Mouse (Mus musculus) kidney, postnatal 0 days (tissue): Measurements from ENCODE around the gene Otop2. TPM values are rescaled to one million over a fixed set of nuclear protein-coding genes. Genes with fewer than 3 reads are reported as not detected.

ENCODE experiments used
- ATAC-seq: fragments of 200-750 bp; cut with Nextera tagmentation; replicated peaks from 2 replicates; pipeline ENCODE4 v1.8.0; 2017; ENCODE audit warnings: low read depth, moderate number of reproducible peaks, moderate TSS enrichment, moderate library complexity; ENCODE audit not compliant: low FRiP score
- DNase-seq: peaks from one replicate; pipeline ENCODE4 v3.0.0-alpha.2; 2016; ENCODE audit warnings: low spot score
- H3K27ac ChIP-seq: fragments of 300-500 bp; sonication (generic); 2 replicates; pipeline ENCODE4 v1.5.1; 2014; ENCODE audit warnings: mild to moderate bottlenecking
- H3K27me3 ChIP-seq: fragments of 300-500 bp; sonication (generic); 2 replicates; pipeline ENCODE4 v1.6.1; 2014; ENCODE audit warnings: low read length, mixed read lengths; ENCODE audit not compliant: insufficient read depth
- H3K36me3 ChIP-seq: fragments of 300-500 bp; sonication (generic); 2 replicates; pipeline ENCODE4 v1.6.1; 2014; ENCODE audit warnings: low read length, mixed read lengths; ENCODE audit not compliant: insufficient read depth
- H3K4me1 ChIP-seq: fragments of 300-500 bp; sonication (generic); replicated peaks from 2 replicates; pipeline ENCODE4 v1.6.1; 2014; ENCODE audit warnings: antibody characterized with exemption, low read length, mixed read lengths; ENCODE audit not compliant: insufficient read depth
- H3K4me2 ChIP-seq: fragments of 300-500 bp; sonication (generic); 2 replicates; pipeline ENCODE4 v1.6.1; 2014; ENCODE audit warnings: mild to moderate bottlenecking, low read length, moderate library complexity, mixed read lengths
- H3K4me3 ChIP-seq: fragments of 300-500 bp; sonication (generic); replicated peaks from 2 replicates; pipeline ENCODE4 v1.5.1; 2014; ENCODE audit warnings: low read depth, low read length
- H3K9ac ChIP-seq: fragments of 300-500 bp; sonication (generic); 2 replicates; pipeline ENCODE4 v1.6.1; 2014; ENCODE audit warnings: low read depth, low read length
- H3K9me3 ChIP-seq: fragments of 300-500 bp; sonication (generic); replicated peaks from 2 replicates; pipeline ENCODE4 v1.6.1; 2016; ENCODE audit warnings: low read length, inconsistent platforms, mixed read lengths
- CTCF ChIP-seq: IDR thresholded peaks from 2 replicates; pipeline ENCODE4 v1.5.1; 2016; ENCODE audit warnings: antibody characterized with exemption, low read depth, mild to moderate bottlenecking, moderate library complexity
- WGBS: fragments of 180-500 bp; shearing (Covaris S2); extraction: QIAGEN DNeasy Blood & Tissue Kit; methylation state at CpG from one replicate; pipeline ENCODE4 v1.1.7; 2014; 5-methylcytosine and 5-hydroxymethylcytosine counted together
- polyA plus RNA-seq: library from polyadenylated mRNA; unstranded; fragments of >200 nt; fragmentation: Nextera tagmentation; extraction: Ambion mirVana; gene quantifications from 2 replicates; pipeline ENCODE4 v1.2.1, GENCODE M21; 2015

Otop2 gene
- polyA plus RNA-seq, 1 experiment from 2014 or later: not detected

DNA sequence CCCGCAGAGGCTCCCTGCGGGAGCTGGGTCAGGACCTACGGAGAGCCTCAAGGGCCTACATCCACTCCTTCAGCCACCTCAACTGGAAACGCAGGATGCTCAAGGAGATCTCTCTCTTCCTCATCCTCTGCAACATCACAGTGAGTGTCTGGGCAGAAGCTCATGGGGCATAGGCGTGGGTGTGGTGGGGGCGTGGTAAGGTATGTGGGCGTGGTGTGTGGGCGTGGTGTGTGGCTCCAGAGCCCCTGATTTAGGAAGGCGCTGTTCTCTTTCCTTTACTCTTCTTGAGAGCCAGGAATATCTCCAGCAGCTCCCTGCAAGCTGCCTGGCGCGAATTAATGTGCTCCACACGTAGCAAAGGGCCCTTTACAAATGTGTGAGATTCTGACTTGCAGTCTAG, 38.0 kb downstream of the Otop2 start:
- no peaks in the 10 kb centered on the region for H3K4me1 ChIP-seq
- no peak overlapping the region for H3K4me2 ChIP-seq
- H3K27me3 ChIP-seq: peaks cover 5% of the 10 kb centered on the region; the same call in 1 of the 2 replicates
- no peaks in the 10 kb centered on the region for H3K36me3 ChIP-seq
- no peak overlapping the region for H3K27ac ChIP-seq
- DNase-seq (no peak), ATAC-seq (no peak)
- 13% methylated on average over 12 of the region's 12 CpGs for WGBS
- TF ChIP-seq CTCF: no peak
- no peak overlapping the region for H3K4me3 ChIP-seq
- H3K9me3 ChIP-seq: no peaks in the 10 kb centered on the region
- no peak overlapping the region for H3K9ac ChIP-seq

DNA sequence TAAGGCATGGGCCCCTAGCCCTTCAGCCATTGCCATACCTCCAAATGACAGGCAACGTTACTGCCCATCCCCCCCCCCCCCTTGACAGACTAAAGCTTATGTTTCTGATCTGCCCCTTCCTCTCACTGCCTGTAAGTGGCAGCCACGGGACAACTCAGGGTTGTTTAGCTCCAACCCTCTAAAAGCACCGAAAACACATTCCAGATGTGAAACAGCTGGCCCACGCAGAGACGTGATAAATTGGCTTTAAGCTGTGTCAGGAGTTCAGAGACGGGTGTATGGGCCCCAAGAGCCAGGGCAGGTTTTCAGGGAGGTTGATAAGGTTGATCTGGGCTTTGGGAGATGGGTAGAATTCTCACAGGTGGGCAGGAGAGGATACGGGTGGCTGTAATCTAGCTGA, 38.6 kb downstream of the Otop2 start:
- WGBS: 13% methylated on average over 7 of the region's 7 CpGs
- no peak for TF ChIP-seq CTCF
- no peak for DNase-seq

DNA sequence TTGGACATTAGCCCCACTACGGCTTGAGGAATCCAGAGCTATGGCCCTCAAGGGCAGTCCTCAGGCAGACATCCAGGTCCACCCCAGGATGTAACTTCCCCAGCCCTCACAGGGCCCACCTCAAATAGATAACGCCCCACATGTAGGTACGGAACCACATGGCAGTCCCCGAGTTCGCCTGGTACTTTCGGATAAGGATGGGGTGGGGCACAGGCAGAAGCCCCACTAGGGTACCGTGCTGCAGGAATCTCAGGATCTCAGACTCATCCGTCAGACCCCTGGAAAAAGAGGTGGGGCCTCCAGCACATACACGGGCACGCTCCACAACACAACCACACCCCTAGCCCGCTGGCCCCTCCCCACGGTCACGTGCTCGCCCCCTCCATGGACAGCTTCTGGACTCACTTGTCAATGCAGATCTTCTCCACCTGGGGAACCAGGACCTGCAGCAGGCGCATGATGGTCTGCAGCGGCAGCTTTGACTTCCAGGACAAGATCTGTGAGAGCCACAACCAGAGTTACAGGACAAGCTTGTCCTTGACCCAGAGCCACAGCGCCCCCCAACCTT, 41.8 kb downstream of the Otop2 start:
- no peaks in the 10 kb centered on the region for H3K4me1 ChIP-seq
- no peak overlapping the region for H3K4me2 ChIP-seq
- no peak overlapping the region for H3K27ac ChIP-seq
- no peak overlapping the region for H3K9ac ChIP-seq
- H3K27me3 ChIP-seq: peaks cover 5% of the 10 kb centered on the region; the same call in 1 of the 2 replicates
- TF ChIP-seq CTCF: no peak
- ATAC-seq: 0 out of 2 replicates have a peak, but pooled peaks have one; percentile 17
- WGBS: 52% methylated on average over 17 of the region's 17 CpGs
- no peaks in the 10 kb centered on the region for H3K36me3 ChIP-seq
- H3K9me3 ChIP-seq: no peaks in the 10 kb centered on the region
- H3K4me3 ChIP-seq: no peak overlapping the region
- DNase-seq: no peak

More for the DNA sequence above, 38.6 kb downstream of the Otop2 start:
- Histone ChIP-seq H3K36me3 (no peaks in the 10 kb centered on the region), H3K9ac (no peak overlapping the region), H3K27me3 (peaks cover 5% of the 10 kb centered on the region; the same call in 1 of the 2 replicates), H3K9me3 (no peaks in the 10 kb centered on the region), H3K4me1 (no peaks in the 10 kb centered on the region), H3K27ac (no peak overlapping the region), H3K4me2 (no peak overlapping the region), H3K4me3 (no peak overlapping the region)
- no peak for ATAC-seq

DNA sequence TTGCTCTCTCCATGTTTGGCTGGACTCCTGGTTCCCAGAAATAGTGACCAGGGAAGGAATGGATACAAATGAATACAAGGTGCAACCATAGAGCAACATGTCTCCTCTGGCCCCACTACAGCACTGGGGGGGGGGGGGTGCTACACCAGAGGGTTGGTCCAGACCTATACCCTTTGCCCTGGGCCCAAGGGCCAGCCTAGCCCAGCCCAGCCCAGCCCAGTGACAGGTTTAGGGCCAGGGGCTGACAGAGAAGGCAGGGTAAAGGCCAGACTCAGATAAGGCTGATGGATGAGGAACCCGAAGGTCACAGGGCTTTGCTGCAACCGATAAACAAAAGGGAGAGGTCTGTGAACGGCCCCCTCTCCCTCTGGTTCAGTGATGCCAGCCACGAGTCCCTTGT, 43.0 kb downstream of the Otop2 start:
- Histone ChIP-seq H3K4me2 (no peak overlapping the region), H3K9me3 (no peaks in the 10 kb centered on the region), H3K4me3 (no peak overlapping the region), H3K36me3 (no peaks in the 10 kb centered on the region), H3K4me1 (no peaks in the 10 kb centered on the region), H3K9ac (no peak overlapping the region), H3K27ac (no peak overlapping the region), H3K27me3 (no peaks in the 10 kb centered on the region)
- 55% methylated on average over 4 of the region's 4 CpGs for WGBS
- DNase-seq (no peak), ATAC-seq (no peak)
- no peak for TF ChIP-seq CTCF

DNA sequence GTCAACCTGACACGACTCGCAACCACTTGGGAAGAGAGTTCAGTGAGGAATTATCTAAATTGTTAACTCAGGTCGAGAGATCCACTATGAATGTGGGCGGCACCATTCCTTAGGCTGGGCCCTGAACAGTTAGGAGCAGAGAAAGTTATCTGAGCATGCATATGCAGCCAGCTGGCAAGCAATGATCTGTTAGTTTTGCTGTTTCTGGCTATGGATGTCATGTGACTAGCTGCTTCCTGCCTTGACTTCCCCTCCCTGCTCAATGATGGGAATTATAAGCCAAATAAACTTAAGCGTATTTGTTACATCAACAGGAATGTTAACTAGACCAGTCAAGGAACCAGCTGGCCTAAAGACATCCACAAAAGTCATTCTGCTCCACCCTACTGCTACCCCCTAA, 46.4 kb downstream of the Otop2 start:
- no peaks in the 10 kb centered on the region for H3K36me3 ChIP-seq
- H3K4me2 ChIP-seq: no peak overlapping the region
- no peak overlapping the region for H3K9ac ChIP-seq
- DNase-seq (no peak), ATAC-seq (no peak)
- no peaks in the 10 kb centered on the region for H3K27me3 ChIP-seq
- no peak for TF ChIP-seq CTCF
- H3K4me1 ChIP-seq: no peaks in the 10 kb centered on the region
- no peak overlapping the region for H3K27ac ChIP-seq
- WGBS: 85% methylated on average over 5 of the region's 5 CpGs
- no peaks in the 10 kb centered on the region for H3K9me3 ChIP-seq
- no peak overlapping the region for H3K4me3 ChIP-seq

DNA sequence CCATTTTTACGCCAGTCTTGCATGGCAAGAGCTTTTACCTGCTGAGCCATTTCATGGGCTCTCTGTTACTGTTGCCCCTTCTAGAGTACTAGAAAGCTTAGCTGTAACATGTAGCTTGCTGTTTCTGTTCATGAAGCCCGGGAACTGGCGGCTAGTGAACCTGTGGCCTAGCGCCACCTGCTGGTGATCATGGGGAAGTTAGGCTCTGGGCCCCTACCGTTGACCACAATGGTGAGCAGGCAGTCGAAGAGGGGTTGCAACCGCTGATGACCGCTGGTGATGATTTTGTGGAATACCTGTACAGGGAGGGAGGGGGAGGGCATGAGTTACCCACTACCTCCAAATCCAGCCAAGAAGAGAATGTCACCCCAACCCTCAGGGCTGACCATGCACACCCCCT, 47.2 kb downstream of the Otop2 start:
- WGBS: 8% methylated on average over 8 of the region's 8 CpGs
- peak; percentile 91 for DNase-seq
- no peak overlapping the region for H3K4me2 ChIP-seq
- H3K36me3 ChIP-seq: no peaks in the 10 kb centered on the region
- H3K27ac ChIP-seq: no peak overlapping the region
- 0 out of 2 replicates have a peak, but pooled peaks have one; percentile 4 for ATAC-seq
- no peak overlapping the region for H3K4me3 ChIP-seq
- H3K9me3 ChIP-seq: no peaks in the 10 kb centered on the region
- H3K4me1 ChIP-seq: 0 out of 2 replicates have a peak, but pooled peaks cover 4% of the 10 kb centered on the region
- peak; percentile 97 for TF ChIP-seq CTCF
- no peaks in the 10 kb centered on the region for H3K27me3 ChIP-seq
- no peak overlapping the region for H3K9ac ChIP-seq

DNA sequence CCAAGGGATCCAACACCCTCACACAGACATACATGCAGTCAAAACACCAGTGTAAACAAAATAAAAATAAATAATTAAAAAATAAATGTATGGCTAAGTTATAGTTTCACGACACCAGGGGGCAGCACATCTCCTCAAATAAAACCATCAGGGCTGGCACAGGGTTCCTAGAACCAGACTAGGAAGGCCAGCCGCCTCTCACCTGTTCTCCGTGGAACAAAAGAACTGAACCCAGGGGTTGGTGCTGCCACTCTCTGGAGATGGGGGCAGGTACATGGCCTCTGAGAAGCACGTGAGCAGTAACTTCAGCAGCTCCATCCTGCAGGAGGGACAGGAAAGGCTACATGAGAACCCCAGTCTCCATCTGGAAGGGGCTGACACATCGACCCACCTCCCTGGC, 51.5 kb downstream of the Otop2 start:
- H3K4me1 ChIP-seq: 0 out of 2 replicates have a peak, but pooled peaks cover 4% of the 10 kb centered on the region
- H3K9me3 ChIP-seq: no peaks in the 10 kb centered on the region
- DNase-seq (peak; percentile 92), ATAC-seq (0 out of 2 replicates have a peak, but pooled peaks have one; percentile 37)
- no peak overlapping the region for H3K27ac ChIP-seq
- peak; percentile 75 for TF ChIP-seq CTCF
- H3K4me2 ChIP-seq: no peak overlapping the region
- H3K9ac ChIP-seq: no peak overlapping the region
- 16% methylated on average over 5 of the region's 5 CpGs for WGBS
- no peak overlapping the region for H3K4me3 ChIP-seq
- H3K36me3 ChIP-seq: no peaks in the 10 kb centered on the region
- H3K27me3 ChIP-seq: no peaks in the 10 kb centered on the region
